Mouse (Mus musculus) frontal cortex, postnatal 10 days (tissue): ENCODE measurements around the gene Nop14.

ENCODE experiments used
- DNase-seq, 2 experiments: peaks; one replicate each; pipeline ENCODE4 v3.0.0; 2022; ENCODE audit warnings: low spot score in 2 of 2, mixed read lengths in 1 of 2

Nop14 gene

GRCm38 (mm10) chr5:34659686-34660590 is at the start of gene Nop14, which contains the start of gene Grk4:
TSS of gene Nop14 (minus strand) at chr5:34660148.
TSS of gene Grk4 (plus strand) at chr5:34660379.
- peak; percentile 98 to 99 for DNase-seq

GRCm38 (mm10) chr5:34708436-34708835 is 48.5 kb upstream of the Nop14 start:
- no peak for DNase-seq

GRCm38 (mm10) chr5:34695521-34695920 is 35.6 kb upstream of the Nop14 start:
- DNase-seq = no peak

GRCm38 (mm10) chr5:34692782-34693181 is 32.8 kb upstream of the Nop14 start:
- no peak for DNase-seq

GRCm38 (mm10) chr5:34689868-34690267 is 29.9 kb upstream of the Nop14 start:
- no peak for DNase-seq

- DNase-seq = no peak
Observed at GRCm38 (mm10) chr5:34670280-34670679, 10.3 kb upstream of the Nop14 start.

- DNase-seq = no peak
Observed at GRCm38 (mm10) chr5:34669493-34669892, 9.5 kb upstream of the Nop14 start.

- DNase-seq = no peak
Observed at GRCm38 (mm10) chr5:34663231-34663630, 3.3 kb upstream of the Nop14 start.

- DNase-seq = no peak
Observed at GRCm38 (mm10) chr5:34661909-34662308, 2.0 kb upstream of the Nop14 start.

- DNase-seq = no peak
Observed at GRCm38 (mm10) chr5:34660591-34661130, 713 bp upstream of the Nop14 start.

GRCm38 (mm10) chr5:34657556-34657955 is 2.4 kb downstream of the Nop14 start:
- DNase-seq = no peak

- no peak for DNase-seq
Observed at GRCm38 (mm10) chr5:34654881-34655280, 5.1 kb downstream of the Nop14 start.

GRCm38 (mm10) chr5:34652961-34653360 is 7.0 kb downstream of the Nop14 start:
- DNase-seq = no peak

- peak in 1 of 2 experiments; percentile 41 for DNase-seq
Observed at GRCm38 (mm10) chr5:34647581-34647980, 12.4 kb downstream of the Nop14 start.

- DNase-seq = peak in 1 of 2 experiments; percentile 22
Observed at GRCm38 (mm10) chr5:34642932-34643331, 17.0 kb downstream of the Nop14 start.

GRCm38 (mm10) chr5:34641991-34642390 is 18.0 kb downstream of the Nop14 start:
- DNase-seq = no peak

- DNase-seq = no peak
Observed at GRCm38 (mm10) chr5:34637591-34638156, 22.3 kb downstream of the Nop14 start.

GRCm38 (mm10) chr5:34636481-34637287 is 23.3 kb downstream of the Nop14 start, which contains the start of gene Mfsd10:
TSS of gene Mfsd10 (minus strand) at chr5:34637212.
- peak; percentile 79 to 82 for DNase-seq

- DNase-seq = peak in 1 of 2 experiments; percentile 20
Observed at GRCm38 (mm10) chr5:34635665-34636192, 24.2 kb downstream of the Nop14 start.

GRCm38 (mm10) chr5:34634746-34635400 is 25.1 kb downstream of the Nop14 start:
- no peak for DNase-seq

GRCm38 (mm10) chr5:34633641-34634040 is 26.3 kb downstream of the Nop14 start:
- no peak for DNase-seq
